Mouse (Mus musculus) heart, adult 11 months (tissue): ENCODE data around the gene Arl8b.

ENCODE experiments used
- DNase-seq: peaks from one replicate; pipeline ENCODE4 v3.0.0; 2022

Arl8b gene

GRCm38 (mm10) chr6:108837081-108837480 is 54.2 kb downstream of the Arl8b start:
- no peak for DNase-seq

- peak; percentile 61 for DNase-seq
Observed at GRCm38 (mm10) chr6:108837958-108838357, 55.1 kb downstream of the Arl8b start.

GRCm38 (mm10) chr6:108839432-108839831 is 56.5 kb downstream of the Arl8b start:
- DNase-seq = peak; percentile 69

- peak; percentile 82 for DNase-seq
Observed at GRCm38 (mm10) chr6:108840861-108841640, 58.2 kb downstream of the Arl8b start.

- DNase-seq = no peak
Observed at GRCm38 (mm10) chr6:108843664-108844063, 60.8 kb downstream of the Arl8b start.

- no peak for DNase-seq
Observed at GRCm38 (mm10) chr6:108844093-108844492, 61.2 kb downstream of the Arl8b start.

- peak; percentile 87 for DNase-seq
Observed at GRCm38 (mm10) chr6:108844771-108845170, 61.9 kb downstream of the Arl8b start.

GRCm38 (mm10) chr6:108852088-108852670 is 69.3 kb downstream of the Arl8b start:
- DNase-seq = peak; percentile 52

GRCm38 (mm10) chr6:108852986-108853385 is 70.1 kb downstream of the Arl8b start:
- DNase-seq = peak; percentile 46

GRCm38 (mm10) chr6:108858583-108858982 is 75.7 kb downstream of the Arl8b start:
- DNase-seq = no peak

GRCm38 (mm10) chr6:108861226-108861625 is 78.3 kb downstream of the Arl8b start:
- DNase-seq = peak; percentile 74

- DNase-seq = peak; percentile 89
Observed at GRCm38 (mm10) chr6:108862548-108862947, 79.6 kb downstream of the Arl8b start.

- DNase-seq = peak; percentile 39
Observed at GRCm38 (mm10) chr6:108866317-108866716, 83.4 kb downstream of the Arl8b start.

GRCm38 (mm10) chr6:108869031-108869430 is 86.1 kb downstream of the Arl8b start:
- peak; percentile 46 for DNase-seq

GRCm38 (mm10) chr6:108870421-108870820 is 87.5 kb downstream of the Arl8b start:
- peak; percentile 69 for DNase-seq

GRCm38 (mm10) chr6:108871251-108871650 is 88.4 kb downstream of the Arl8b start:
- peak; percentile 45 for DNase-seq
